14 mouse cellular contexts compared by ENCODE assay signal in the genomic region with DNA sequence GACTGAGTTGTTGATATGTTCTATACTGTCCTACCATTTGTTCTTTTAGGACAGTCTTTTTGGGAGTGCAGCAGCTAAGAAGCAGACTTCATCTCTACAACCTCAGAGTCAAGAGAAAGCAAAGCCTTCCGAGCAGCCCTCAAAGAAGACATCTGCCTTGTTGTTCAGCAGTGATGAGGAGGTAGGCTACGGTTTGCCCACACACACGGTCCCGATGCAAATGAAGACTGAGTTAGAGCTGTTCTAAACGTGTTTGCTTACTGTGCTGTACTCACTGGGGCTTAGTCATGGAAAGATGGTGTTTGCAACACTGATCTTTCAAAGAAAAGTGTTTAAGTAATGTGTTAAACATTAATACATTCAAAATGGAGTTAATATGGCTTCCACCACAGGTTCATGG. TPM values are rescaled to one million over a fixed set of nuclear protein-coding genes. Genes with fewer than 3 reads are reported as not detected.
DNase-seq lines count a peak whose midpoint lies in the region.
"Had no signal": no experiment of that assay in that cellular context is flagged by ENCODE, and none has a peak within 500 bp of the region (broad histone marks: within the 10 kb centered on the region; RNA-seq: fewer than 3 reads in every experiment).

No protein-coding gene starts in this region.

- DNase-seq in frontal cortex, adult 2 months (ENCODE audit: extremely low spot score in 1 of 2, low spot score in 1 of 2) = peak; percentile 19 to 49
- DNase-seq in frontal cortex, postnatal 25 days (ENCODE audit: low spot score in 2 of 2) = no peak
- DNase-seq in layer of hippocampus, adult 9-11 months = peak; percentile 27
- DNase-seq in layer of hippocampus, postnatal 10 days (ENCODE audit: low spot score in 2 of 2) = no peak
- DNase-seq in brain, adult 2 months (ENCODE audit: low read depth, low spot score) = peak; percentile 42
- DNase-seq in gastrocnemius, postnatal 4 days (ENCODE audit: low spot score in 2 of 2) = no peak
- DNase-seq: adrenal gland, adult 2 months; adrenal gland, postnatal 10 days; adrenal gland, postnatal 25 days; cerebellum, adult 11-12 months; cerebellum, adult 2 months; cerebellum, adult 9-10 months; cerebellum, postnatal 10 days; cerebellum, postnatal 25 days had no signal

RNA-seq across cellular contexts. Expression of a gene that starts 25.9 kb away (rescaled TPM):
- 5.6 and 6.4 TPM in 2 replicates for polyA plus RNA-seq in frontal cortex, adult 2 months (2012; rRNA removed)
- total RNA-seq in layer of hippocampus, postnatal 10 days (2021) = 1 to 10 TPM; 7.2 to 8.8 TPM
- 1 to 10 TPM; 3.9 to 4.7 TPM for total RNA-seq in gastrocnemius, postnatal 4 days (2021)

RNA-seq across cellular contexts. Expression of a gene that starts 30.2 kb away (rescaled TPM):
- 124 and 134 TPM in 2 replicates for polyA plus RNA-seq in frontal cortex, adult 2 months (2012; rRNA removed)
- total RNA-seq in layer of hippocampus, postnatal 10 days (2021) = 10 to 100 TPM; 75.9 to 82.0 TPM
- 10 to 100 TPM; 38.4 to 40.1 TPM for total RNA-seq in gastrocnemius, postnatal 4 days (2021)

RNA-seq across cellular contexts. Expression of a gene that starts 44.8 kb away (rescaled TPM):
- polyA plus RNA-seq in frontal cortex, adult 2 months (2012; rRNA removed) = 47.8 and 50.4 TPM in 2 replicates
- total RNA-seq in layer of hippocampus, postnatal 10 days (2021) = 10 to 100 TPM; 63.9 to 69.1 TPM
- 10 to 100 TPM; 28.1 to 32.1 TPM for total RNA-seq in gastrocnemius, postnatal 4 days (2021)

Comparison
In these comparisons a context has a peak if more than half of its experiments do, and no peak if none do; other contexts are left out.
1. DNase-seq: peak in frontal cortex, adult 2 months (2 of 2), layer of hippocampus, adult 9-11 months (single experiment) and brain, adult 2 months (single experiment); none in frontal cortex, postnatal 25 days (0 of 2), layer of hippocampus, postnatal 10 days (0 of 2) and gastrocnemius, postnatal 4 days (0 of 2).